Mouse (Mus musculus) spleen, adult 2 months (tissue): ENCODE results near the gene Inpp5a.

Experiments used
- CTCF ChIP-seq: fragments of 200-500 bp; IDR thresholded peaks from 2 replicates; pipeline ENCODE4 v1.5.1; 2011; ENCODE audit warnings: mild to moderate bottlenecking, inconsistent platforms; ENCODE audit not compliant: insufficient read depth, insufficient read length, insufficient replicate concordance; ENCODE audit errors: extremely low read depth
- POLR2A ChIP-seq: fragments of 200-500 bp; IDR thresholded peaks from 2 replicates; pipeline ENCODE4 v1.6.1; 2011; ENCODE audit warnings: low read depth, low read length, inconsistent platforms

- TF ChIP-seq CTCF, result no peak
- TF ChIP-seq POLR2A, result no peak
Measured at GRCm38 (mm10) chr7:139402721-139403120, 13.8 kb downstream of the Inpp5a start.
